Mouse (Mus musculus) kidney, adult 2 months (tissue): ENCODE results near the gene Llgl2.

Experiments
- CTCF ChIP-seq: fragments of 200-500 bp; conservative IDR thresholded peaks from 2 replicates; pipeline ENCODE4 v1.5.1; 2011; ENCODE audit warnings: low read depth, mild to moderate bottlenecking, control low read depth, low read length, moderate library complexity, mixed read lengths; ENCODE audit not compliant: insufficient read depth, insufficient read length
- POLR2A ChIP-seq: fragments of 200-500 bp; IDR thresholded peaks from one replicate; pipeline ENCODE4 v1.6.1; 2011; ENCODE audit warnings: low read depth, low read length, control low read depth

DNA sequence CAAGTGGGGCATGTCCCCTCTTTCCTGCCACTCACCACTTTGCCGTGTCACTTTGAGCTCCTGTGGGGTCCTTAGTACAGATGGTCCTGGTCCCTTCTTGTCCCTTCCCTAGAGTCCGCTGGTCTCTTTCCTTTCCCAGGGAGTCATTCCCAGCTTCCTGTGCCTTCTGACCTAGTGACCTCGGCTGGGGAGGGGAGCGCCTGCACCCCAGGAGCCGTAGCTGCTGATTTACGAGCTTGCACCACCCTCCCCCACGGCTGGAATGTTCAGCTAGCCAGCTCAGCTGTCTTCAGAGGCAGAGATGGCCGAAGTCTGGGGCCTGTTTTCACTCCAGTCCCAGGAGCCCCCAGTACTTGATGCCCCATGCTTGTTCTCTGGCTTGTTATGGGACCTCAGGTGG, 8.7 kb downstream of the Llgl2 start:
- TF ChIP-seq CTCF: no peak
- no peak for TF ChIP-seq POLR2A
